Mouse (Mus musculus): ENCODE results near the gene Gjd3.
A peak's percentile ranks its signal among the peaks of the same experiment; 100 is the strongest.
"Not testable (repeated sequence)": the region's sequence is repeated elsewhere in the genome, so short reads cannot be mapped to it uniquely, and the experiment has no call there.

Gjd3 gene

GRCm38 (mm10) chr11:98933847-98934246 lies 49.0 kb downstream of the Gjd3 start:
- DNase-seq (ENCODE audit: low read depth, low spot score), result not testable (repeated sequence)

GRCm38 (mm10) chr11:98933151-98933550 lies 49.7 kb downstream of the Gjd3 start:
- no peak for DNase-seq (ENCODE audit: low read depth, low spot score)

- DNase-seq (ENCODE audit: low read depth, low spot score), result peak; percentile 80
Measured at GRCm38 (mm10) chr11:98932293-98933091, 50.3 kb downstream of the Gjd3 start.

Measured in ES-CJ7 (cell line).